In genomic region chr6:39872306-39872900, GRCm38 (mm10) we compare ENCODE assay signal across 9 mouse cellular contexts. TPM values are rescaled to one million over a fixed set of nuclear protein-coding genes. Genes with fewer than 3 reads are reported as not detected.
DNase-seq lines count a peak whose midpoint lies in the region; ATAC-seq and TF ChIP-seq lines count a peak whose summit lies in the region.
"Had no signal": no experiment of that assay in that cellular context is flagged by ENCODE, and none has a peak within 500 bp of the region (broad histone marks: within the 10 kb centered on the region; RNA-seq: fewer than 3 reads in every experiment).

No protein-coding gene starts in this region.

- no peak overlapping the region for H3K27ac ChIP-seq in kidney, adult 2 months (ENCODE audit: insufficient read depth, low read depth, low read length)
- H3K27ac ChIP-seq in embryonic facial prominence, embryonic 14.5 days (replicated peaks; ENCODE audit: low read depth, low read length) = no peak overlapping the region
- peak overlapping the region; percentile 86 for H3K27ac ChIP-seq in hindbrain, embryonic 11.5 days (ENCODE audit: low read depth, low read length)
- H3K27ac ChIP-seq in liver, embryonic 15.5 days (replicated peaks) = no peak overlapping the region
- H3K27ac ChIP-seq in small intestine, adult 2 months (ENCODE audit: insufficient read depth, low read depth, low read length) = no peak overlapping the region

- no peak for TF ChIP-seq CTCF in kidney, adult 2 months (conservative IDR thresholded peaks at IDR 0.05; ENCODE audit: insufficient read depth, insufficient read length, low read depth, low read length)
- TF ChIP-seq CTCF in small intestine, adult 2 months (IDR thresholded peaks at IDR 0.05; ENCODE audit: extremely low read depth, insufficient read length, insufficient replicate concordance, low read depth, low read length) = no peak

- H3K27me3 ChIP-seq in kidney, adult 2 months (replicated peaks; ENCODE audit: control insufficient read depth, insufficient read depth, low read length) = 0 out of 2 replicates have a peak, but pooled peaks cover 1% of the 10 kb centered on the region
- H3K27me3 ChIP-seq in embryonic facial prominence, embryonic 14.5 days (replicated peaks; ENCODE audit: control insufficient read depth, insufficient read depth, low read length) = peaks cover 58% of the 10 kb centered on the region
- peaks cover 6% of the 10 kb centered on the region for H3K27me3 ChIP-seq in hindbrain, embryonic 11.5 days (ENCODE audit: control insufficient read depth, insufficient read depth, low read length)
- H3K27me3 ChIP-seq in liver, embryonic 15.5 days = peaks cover 69% of the 10 kb centered on the region
- peaks cover 38% of the 10 kb centered on the region for H3K27me3 ChIP-seq in small intestine, adult 2 months (ENCODE audit: control insufficient read depth, insufficient read depth, low read length)

- H3K36me3 ChIP-seq in kidney, adult 2 months (ENCODE audit: control insufficient read depth, insufficient read depth, low read length) = no peaks in the 10 kb centered on the region
- no peaks in the 10 kb centered on the region for H3K36me3 ChIP-seq in embryonic facial prominence, embryonic 14.5 days (ENCODE audit: control insufficient read depth, insufficient read depth, low read length)
- no peaks in the 10 kb centered on the region for H3K36me3 ChIP-seq in hindbrain, embryonic 11.5 days (ENCODE audit: control insufficient read depth, insufficient read depth, low read length)
- no peaks in the 10 kb centered on the region for H3K36me3 ChIP-seq in liver, embryonic 15.5 days (replicated peaks)
- H3K36me3 ChIP-seq in small intestine, adult 2 months (ENCODE audit: control insufficient read depth, insufficient read depth, low read length) = no peaks in the 10 kb centered on the region

- peak overlapping the region; percentile 58 for H3K9ac ChIP-seq in embryonic facial prominence, embryonic 14.5 days (ENCODE audit: low read depth, low read length)
- peak overlapping the region; percentile 85 for H3K9ac ChIP-seq in hindbrain, embryonic 11.5 days (ENCODE audit: low read depth, low read length)
- H3K9ac ChIP-seq in liver, embryonic 15.5 days = no peak overlapping the region

- no peaks in the 10 kb centered on the region for H3K9me3 ChIP-seq in embryonic facial prominence, embryonic 14.5 days (ENCODE audit: control insufficient read depth, low read length)
- H3K9me3 ChIP-seq in hindbrain, embryonic 11.5 days (ENCODE audit: control insufficient read depth, low read length) = no peaks in the 10 kb centered on the region
- H3K9me3 ChIP-seq in liver, embryonic 15.5 days (replicated peaks) = no peaks in the 10 kb centered on the region

- peak overlapping the region; percentile 98 for H3K4me2 ChIP-seq in embryonic facial prominence, embryonic 14.5 days (ENCODE audit: low read depth, low read length)
- H3K4me2 ChIP-seq in hindbrain, embryonic 11.5 days (replicated peaks; ENCODE audit: low read depth, low read length) = peak overlapping the region; percentile 98
- peak overlapping the region; percentile 58 for H3K4me2 ChIP-seq in liver, embryonic 15.5 days

- H3K4me1 ChIP-seq in kidney, adult 2 months (ENCODE audit: control insufficient read depth, insufficient read depth, low read length) = no peaks in the 10 kb centered on the region
- peaks cover 8% of the 10 kb centered on the region; the same call in 1 of the 2 replicates for H3K4me1 ChIP-seq in embryonic facial prominence, embryonic 14.5 days (ENCODE audit: control insufficient read depth, insufficient read depth, low read length)
- peaks cover 4% of the 10 kb centered on the region; the same call in 1 of the 2 replicates for H3K4me1 ChIP-seq in hindbrain, embryonic 11.5 days (replicated peaks; ENCODE audit: control insufficient read depth, insufficient read depth, low read length)
- H3K4me1 ChIP-seq in liver, embryonic 15.5 days (replicated peaks) = peaks cover 4% of the 10 kb centered on the region; the same call in 1 of the 2 replicates
- H3K4me1 ChIP-seq in small intestine, adult 2 months (ENCODE audit: control insufficient read depth, insufficient read depth, insufficient read length, low read length) = peaks cover 8% of the 10 kb centered on the region

- ATAC-seq in embryonic facial prominence, embryonic 14.5 days (ENCODE audit: low read depth) = peak; percentile 10; the same call in 1 of the 2 replicates
- peak; percentile 39 for ATAC-seq in hindbrain, embryonic 11.5 days (ENCODE audit: low FRiP score)
- no peak for ATAC-seq in liver, embryonic 15.5 days (ENCODE audit: insufficient read depth)
- no peak for ATAC-seq in monocyte, adult 5-6 weeks (replicated peaks; ENCODE audit: insufficient number of reproducible peaks, low FRiP score, low TSS enrichment, poor library complexity, severe bottlenecking)

- peak overlapping the region; percentile 45 for H3K4me3 ChIP-seq in kidney, adult 2 months (ENCODE audit: insufficient read depth, low read depth, low read length)
- peak overlapping the region; percentile 55 for H3K4me3 ChIP-seq in embryonic facial prominence, embryonic 14.5 days (ENCODE audit: low read depth, low read length)
- peak overlapping the region; percentile 68 for H3K4me3 ChIP-seq in hindbrain, embryonic 11.5 days (ENCODE audit: low read depth, low read length)
- peak overlapping the region; percentile 32 for H3K4me3 ChIP-seq in liver, embryonic 15.5 days (replicated peaks)
- peak overlapping the region; percentile 54 for H3K4me3 ChIP-seq in small intestine, adult 2 months (ENCODE audit: low read depth, low read length)

- 1% methylated on average over 39 of the region's 39 CpGs for WGBS in kidney, adult 2 months
- 2% methylated on average over 33 of the region's 39 CpGs for WGBS in embryonic facial prominence, embryonic 14.5 days
- WGBS in hindbrain, embryonic 11.5 days = under 1% methylated on average over 39 of the region's 39 CpGs
- WGBS in liver, embryonic 15.5 days (ENCODE audit: insufficient replicate concordance) = 2% methylated on average over 39 of the region's 39 CpGs
- WGBS in small intestine, adult 2 months = 3% methylated on average over 39 of the region's 39 CpGs

- TF ChIP-seq POLR2A in kidney, adult 2 months (IDR thresholded peaks at IDR 0.05; ENCODE audit: low read depth, low read length) = no peak
- TF ChIP-seq POLR2A in small intestine, adult 2 months (IDR thresholded peaks at IDR 0.05; ENCODE audit: low read depth, low read length) = 0 out of 2 replicates have a peak, but pooled peaks have one; percentile 11

- DNase-seq in kidney, adult 2 months = peak; percentile 4
- DNase-seq in kidney, postnatal 25 days = no peak
- peak; percentile 43 to 68 for DNase-seq in adrenal gland, adult 18-20 months (ENCODE audit: low spot score in 2 of 2)
- peak; percentile 2 for DNase-seq in embryonic facial prominence, embryonic 14.5 days (ENCODE audit: low spot score)
- DNase-seq in hindbrain, embryonic 11.5 days (ENCODE audit: low spot score) = peak; percentile 73

RNA-seq across cellular contexts. Expression of gene Tmem178b, which starts 0.7 kb away (rescaled TPM):
- polyA plus RNA-seq in kidney, adult 2 months (2012; rRNA removed) = 1.3 and 1.7 TPM in 2 replicates
- 10 to 100 TPM in 1 of 2 experiments, 1 to 10 TPM in 1; 8.4 to 31.7 TPM for total RNA-seq in adrenal gland, adult 18-20 months (2021)
- 2.5 and 2.6 TPM in 2 replicates for polyA plus RNA-seq in embryonic facial prominence, embryonic 14.5 days (2014; fragmentation: Nextera tagmentation; extraction: Ambion mirVana)
- 9.9 and 10.5 TPM in 2 replicates for polyA plus RNA-seq in hindbrain, embryonic 11.5 days (2014; fragmentation: Nextera tagmentation; extraction: Ambion mirVana)
- polyA plus RNA-seq in liver, embryonic 15.5 days (2015; fragmentation: Nextera tagmentation; extraction: Ambion mirVana) = not detected in 2 replicates
- polyA plus RNA-seq in small intestine, adult 2 months (2012; rRNA removed) = 0.10 and 0.29 TPM in 2 replicates
- not detected in 3 replicates for total RNA-seq in monocyte, adult 5-6 weeks (2017)
- total RNA-seq: MEL had no signal

Comparison
In these comparisons a context has a peak if more than half of its experiments do, and no peak if none do; other contexts are left out.
1. DNase-seq: peak in kidney, adult 2 months (single experiment), adrenal gland, adult 18-20 months (2 of 2), embryonic facial prominence, embryonic 14.5 days (single experiment) and hindbrain, embryonic 11.5 days (single experiment); none in kidney, postnatal 25 days (0 of 2).
2. ATAC-seq: peak in embryonic facial prominence, embryonic 14.5 days (single experiment) and hindbrain, embryonic 11.5 days (single experiment); none in liver, embryonic 15.5 days (single experiment) and monocyte, adult 5-6 weeks (single experiment).
3. Peak in every context shown above with its lines, with median percentiles within 50 percentile points of each other: H3K4me3 ChIP-seq and H3K4me2 ChIP-seq.